Mouse (Mus musculus): Measurements from ENCODE around the gene Fmo2.

Gene Fmo2

GRCm38 (mm10) chr1:162891980-162892451 is 6.5 kb downstream of the Fmo2 start:
- peak in 1 of 2 experiments; percentile 67 for DNase-seq (ENCODE audit: inconsistent age in 2 of 2, low spot score in 1 of 2)

GRCm38 (mm10) chr1:162888646-162889045 is 9.9 kb downstream of the Fmo2 start:
- DNase-seq (ENCODE audit: inconsistent age in 2 of 2, low spot score in 1 of 2), result no peak

DNA sequence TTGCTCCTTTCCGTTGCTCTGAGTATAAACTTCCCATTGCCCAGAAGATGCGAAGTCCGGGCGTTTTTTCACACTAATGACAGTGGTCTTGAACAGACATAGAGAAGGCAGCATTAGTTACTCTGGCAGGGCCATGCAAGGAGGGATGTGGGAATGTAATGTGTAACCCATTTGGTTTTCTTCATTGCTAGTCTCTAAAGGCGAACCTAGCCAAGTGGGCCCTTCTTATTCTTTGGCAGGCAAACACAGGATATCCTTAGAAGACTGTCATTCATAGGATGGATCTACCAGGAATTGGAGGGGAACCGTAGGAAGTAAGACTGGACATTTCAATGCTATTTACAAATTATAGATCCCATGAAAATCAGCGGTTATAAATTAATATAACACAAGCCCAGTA is 10.9 kb downstream of the Fmo2 start:
- no peak for DNase-seq (ENCODE audit: inconsistent age in 2 of 2, low spot score in 1 of 2)

GRCm38 (mm10) chr1:162886138-162886816 is 12.2 kb downstream of the Fmo2 start:
- DNase-seq (ENCODE audit: inconsistent age in 2 of 2, low spot score in 1 of 2), result no peak

- no peak for DNase-seq (ENCODE audit: inconsistent age in 2 of 2, low spot score in 1 of 2)
These were observed 15.8 kb downstream of the Fmo2 start for GRCm38 (mm10) chr1:162882681-162883080.

- peak; percentile 54 to 86 for DNase-seq (ENCODE audit: inconsistent age in 2 of 2, low spot score in 1 of 2)
These were observed 18.7 kb downstream of the Fmo2 start for GRCm38 (mm10) chr1:162879595-162880369.

DNA sequence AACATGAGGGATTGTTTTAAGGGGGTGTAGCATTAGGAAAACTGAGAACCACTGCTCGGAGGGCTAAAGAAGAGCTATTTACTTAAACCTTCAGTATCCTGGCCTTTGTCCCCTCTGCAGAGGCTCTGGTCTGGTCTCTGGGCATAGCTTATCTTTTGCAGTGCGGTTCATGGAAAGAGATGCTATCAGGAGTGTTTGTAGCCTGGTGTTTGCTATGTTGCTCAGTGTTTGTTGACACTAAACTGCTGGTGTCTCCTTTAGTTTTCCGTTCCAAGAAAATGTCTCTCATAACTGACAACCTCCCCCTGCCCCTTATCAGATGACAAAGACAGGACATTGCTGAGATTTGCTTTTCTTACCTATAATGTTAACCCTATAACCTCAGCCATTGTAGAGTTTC is 23.4 kb downstream of the Fmo2 start:
- no peak for DNase-seq (ENCODE audit: inconsistent age in 2 of 2, low spot score in 1 of 2)

- peak; percentile 15 to 72 for DNase-seq (ENCODE audit: inconsistent age in 2 of 2, low spot score in 1 of 2)
These were observed 26.7 kb downstream of the Fmo2 start for GRCm38 (mm10) chr1:162871701-162872311.

GRCm38 (mm10) chr1:162870978-162871377 is 27.5 kb downstream of the Fmo2 start:
- DNase-seq (ENCODE audit: inconsistent age in 2 of 2, low spot score in 1 of 2), result no peak

GRCm38 (mm10) chr1:162867396-162867795 is 31.1 kb downstream of the Fmo2 start:
- peak in 1 of 2 experiments; percentile 58 for DNase-seq (ENCODE audit: inconsistent age in 2 of 2, low spot score in 1 of 2)

DNA sequence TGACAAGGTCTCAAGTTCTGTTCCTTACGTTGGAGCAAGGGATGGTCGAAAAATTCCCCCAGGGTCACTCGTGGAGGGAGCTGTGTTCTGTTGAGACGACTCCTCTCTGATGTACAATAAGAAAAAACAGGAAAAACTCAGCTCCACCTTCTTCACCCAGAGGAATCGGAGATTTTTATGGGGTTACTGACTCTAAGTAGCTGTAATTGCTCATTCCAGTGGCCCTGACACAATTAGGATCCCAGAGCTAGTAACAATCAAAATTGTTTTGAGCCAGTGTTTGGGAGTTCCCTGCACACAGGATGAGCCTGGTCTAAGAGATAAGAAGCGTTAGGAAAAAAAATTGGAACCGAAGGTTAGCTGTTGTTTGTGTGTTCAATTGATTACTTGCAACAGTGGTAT is 32.2 kb downstream of the Fmo2 start, which contains the start of gene Fmo1:
Gene Fmo1, minus strand, starts transcription at position 331 of the 402 bp plus-strand sequence.
- DNase-seq (ENCODE audit: inconsistent age in 2 of 2, low spot score in 1 of 2), result peak in 1 of 2 experiments; percentile 83

- DNase-seq (ENCODE audit: inconsistent age in 2 of 2, low spot score in 1 of 2), result peak in 1 of 2 experiments; percentile 54
These were observed 33.1 kb downstream of the Fmo2 start for GRCm38 (mm10) chr1:162865493-162865830.

GRCm38 (mm10) chr1:162864816-162865492 is 33.6 kb downstream of the Fmo2 start:
- DNase-seq (ENCODE audit: inconsistent age in 2 of 2, low spot score in 1 of 2), result peak in 1 of 2 experiments; percentile 72

GRCm38 (mm10) chr1:162864279-162864678 is 34.2 kb downstream of the Fmo2 start:
- DNase-seq (ENCODE audit: inconsistent age in 2 of 2, low spot score in 1 of 2), result no peak

DNA sequence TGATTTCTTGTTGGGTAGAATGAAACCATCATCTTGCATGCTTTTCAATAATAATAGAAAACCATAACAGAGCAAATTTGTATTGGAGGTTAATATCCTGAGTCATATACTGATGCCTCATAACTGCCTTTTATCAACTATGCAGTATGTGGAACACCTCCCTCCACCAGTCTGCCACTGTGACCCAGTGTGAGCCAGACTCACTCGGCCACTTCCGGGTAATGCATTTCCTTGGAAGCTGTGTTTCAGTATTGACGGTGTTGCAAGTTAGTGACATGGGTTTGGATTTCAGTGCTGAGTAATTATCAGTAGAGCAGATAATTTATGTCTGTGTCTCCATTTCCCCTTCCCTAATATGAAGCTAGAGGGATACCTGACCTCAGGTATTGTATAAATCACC is 34.9 kb downstream of the Fmo2 start:
- peak in 1 of 2 experiments; percentile 75 for DNase-seq (ENCODE audit: inconsistent age in 2 of 2, low spot score in 1 of 2)

DNA sequence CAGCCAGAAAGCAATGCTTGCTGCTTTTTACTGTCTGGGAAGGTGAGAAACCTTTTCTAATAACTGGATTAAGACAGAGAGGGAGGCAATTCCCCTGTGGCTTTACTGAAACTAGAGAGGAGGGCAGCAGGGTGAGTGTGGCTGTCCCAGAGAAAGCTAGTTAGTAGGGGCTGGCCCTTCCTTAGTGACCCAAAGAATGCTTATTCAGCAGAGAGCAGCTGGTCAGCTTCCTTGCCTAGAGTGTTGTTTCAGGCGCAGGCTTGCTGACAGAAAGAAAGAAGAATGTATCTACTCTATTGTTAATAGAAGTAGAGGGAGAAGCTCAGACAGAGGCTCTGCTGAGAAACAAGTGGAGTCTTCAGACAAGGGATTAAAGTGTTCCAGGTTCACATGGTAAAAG is 36.2 kb downstream of the Fmo2 start:
- no peak for DNase-seq (ENCODE audit: inconsistent age in 2 of 2, low spot score in 1 of 2)

GRCm38 (mm10) chr1:162859996-162860605 is 38.4 kb downstream of the Fmo2 start:
- DNase-seq (ENCODE audit: inconsistent age in 2 of 2, low spot score in 1 of 2), result peak in 1 of 2 experiments; percentile 83

- peak in 1 of 2 experiments; percentile 63 for DNase-seq (ENCODE audit: inconsistent age in 2 of 2, low spot score in 1 of 2)
These were observed 39.0 kb downstream of the Fmo2 start for GRCm38 (mm10) chr1:162859545-162859976.

- no peak for DNase-seq (ENCODE audit: inconsistent age in 2 of 2, low spot score in 1 of 2)
These were observed 39.8 kb downstream of the Fmo2 start for GRCm38 (mm10) chr1:162858748-162859130.
